Mouse (Mus musculus): Measurements from ENCODE around the gene Eno1. TPM values are rescaled to one million over a fixed set of nuclear protein-coding genes. Genes with fewer than 3 reads are reported as not detected.

Gene Eno1
- polyA plus RNA-seq, 1 experiment from 2014 or later, result 733 TPM

GRCm38 (mm10) chr4:150221017-150221640 is 15.4 kb upstream of the Eno1 start:
- WGBS, result 55% methylated on average over 10 of the region's 10 CpGs
- peak; percentile 24 for ATAC-seq (ENCODE audit: low FRiP score, low TSS enrichment)
- H3K9ac ChIP-seq (ENCODE audit: low read length), result no peak overlapping the region; the same call in 1 of the 2 replicates
- no peak overlapping the region for H3K4me3 ChIP-seq (ENCODE audit: low read depth, low read length)
- H3K4me1 ChIP-seq (replicated peaks; ENCODE audit: control insufficient read depth, insufficient read depth), result no peaks in the 10 kb centered on the region
- H3K36me3 ChIP-seq (ENCODE audit: control insufficient read depth, insufficient read depth, low read length), result no peaks in the 10 kb centered on the region
- H3K4me2 ChIP-seq (replicated peaks; ENCODE audit: low read depth), result peak overlapping the region; percentile 38
- no peak overlapping the region for H3K27ac ChIP-seq (replicated peaks)
- DNase-seq (ENCODE audit: low spot score), result no peak
- H3K9me3 ChIP-seq (ENCODE audit: control insufficient read depth, low read length), result no peaks in the 10 kb centered on the region
- no peak for TF ChIP-seq EP300 (optimal IDR thresholded peaks at IDR 0.05)
- no peak for TF ChIP-seq CTCF (IDR thresholded peaks at IDR 0.05; ENCODE audit: low read depth)
- no peaks in the 10 kb centered on the region for H3K27me3 ChIP-seq (ENCODE audit: control insufficient read depth, insufficient read depth, low read length)

- H3K27me3 ChIP-seq (ENCODE audit: control insufficient read depth, insufficient read depth, low read length), result no peaks in the 10 kb centered on the region
- H3K36me3 ChIP-seq (ENCODE audit: control insufficient read depth, insufficient read depth, low read length), result no peaks in the 10 kb centered on the region
- no peak overlapping the region for H3K27ac ChIP-seq (replicated peaks)
- no peak overlapping the region for H3K9ac ChIP-seq (ENCODE audit: low read length)
- TF ChIP-seq EP300 (optimal IDR thresholded peaks at IDR 0.05), result no peak
- TF ChIP-seq CTCF (IDR thresholded peaks at IDR 0.05; ENCODE audit: low read depth), result no peak
- DNase-seq (ENCODE audit: low spot score) (no peak), ATAC-seq (ENCODE audit: low FRiP score, low TSS enrichment) (no peak)
- no peak overlapping the region for H3K4me2 ChIP-seq (replicated peaks; ENCODE audit: low read depth)
- WGBS, result 79% methylated on average over 4 of the region's 4 CpGs
- H3K4me1 ChIP-seq (replicated peaks; ENCODE audit: control insufficient read depth, insufficient read depth), result no peaks in the 10 kb centered on the region
- H3K9me3 ChIP-seq (ENCODE audit: control insufficient read depth, low read length), result no peaks in the 10 kb centered on the region
- H3K4me3 ChIP-seq (ENCODE audit: low read depth, low read length), result no peak overlapping the region
These were observed 12.7 kb upstream of the Eno1 start for GRCm38 (mm10) chr4:150223830-150224229.

GRCm38 (mm10) chr4:150225700-150226099 is 10.8 kb upstream of the Eno1 start:
- Histone ChIP-seq H3K9ac (ENCODE audit: low read length) (no peak overlapping the region), H3K4me1 (replicated peaks; ENCODE audit: control insufficient read depth, insufficient read depth) (no peaks in the 10 kb centered on the region), H3K4me3 (ENCODE audit: low read depth, low read length) (no peak overlapping the region), H3K27me3 (ENCODE audit: control insufficient read depth, insufficient read depth, low read length) (no peaks in the 10 kb centered on the region), H3K27ac (replicated peaks) (no peak overlapping the region), H3K4me2 (replicated peaks; ENCODE audit: low read depth) (no peak overlapping the region), H3K36me3 (ENCODE audit: control insufficient read depth, insufficient read depth, low read length) (no peaks in the 10 kb centered on the region), H3K9me3 (ENCODE audit: control insufficient read depth, low read length) (no peaks in the 10 kb centered on the region)
- 69% methylated on average over 1 of the region's 1 CpGs for WGBS
- ATAC-seq (ENCODE audit: low FRiP score, low TSS enrichment) (no peak), DNase-seq (ENCODE audit: low spot score) (no peak)
- TF ChIP-seq CTCF (IDR thresholded peaks at IDR 0.05; ENCODE audit: low read depth), result no peak
- no peak for TF ChIP-seq EP300 (optimal IDR thresholded peaks at IDR 0.05)

- H3K9me3 ChIP-seq (ENCODE audit: control insufficient read depth, low read length), result no peaks in the 10 kb centered on the region
- H3K27ac ChIP-seq (replicated peaks), result no peak overlapping the region
These were observed 9.5 kb upstream of the Eno1 start for GRCm38 (mm10) chr4:150226818-150227688.

GRCm38 (mm10) chr4:150228581-150229348 is 7.8 kb upstream of the Eno1 start:
- Histone ChIP-seq H3K27ac (replicated peaks) (no peak overlapping the region), H3K4me1 (replicated peaks; ENCODE audit: control insufficient read depth, insufficient read depth) (no peaks in the 10 kb centered on the region), H3K4me3 (ENCODE audit: low read depth, low read length) (no peak overlapping the region), H3K4me2 (replicated peaks; ENCODE audit: low read depth) (no peak overlapping the region), H3K9ac (ENCODE audit: low read length) (no peak overlapping the region), H3K27me3 (ENCODE audit: control insufficient read depth, insufficient read depth, low read length) (no peaks in the 10 kb centered on the region), H3K9me3 (ENCODE audit: control insufficient read depth, low read length) (no peaks in the 10 kb centered on the region), H3K36me3 (ENCODE audit: control insufficient read depth, insufficient read depth, low read length) (no peaks in the 10 kb centered on the region)
- TF ChIP-seq CTCF (IDR thresholded peaks at IDR 0.05; ENCODE audit: low read depth), result no peak
- no peak for TF ChIP-seq EP300 (optimal IDR thresholded peaks at IDR 0.05)
- WGBS, result 46% methylated on average over 7 of the region's 7 CpGs
- no peak for ATAC-seq (ENCODE audit: low FRiP score, low TSS enrichment)
- no peak for DNase-seq (ENCODE audit: low spot score)

More at GRCm38 (mm10) chr4:150226818-150227688, 9.5 kb upstream of the Eno1 start:
- no peak for TF ChIP-seq EP300 (optimal IDR thresholded peaks at IDR 0.05)
- TF ChIP-seq CTCF (IDR thresholded peaks at IDR 0.05; ENCODE audit: low read depth), result no peak
- no peak for DNase-seq (ENCODE audit: low spot score)
- no peak overlapping the region for H3K4me2 ChIP-seq (replicated peaks; ENCODE audit: low read depth)
- no peak overlapping the region for H3K4me3 ChIP-seq (ENCODE audit: low read depth, low read length)
- H3K9ac ChIP-seq (ENCODE audit: low read length), result no peak overlapping the region
- H3K4me1 ChIP-seq (replicated peaks; ENCODE audit: control insufficient read depth, insufficient read depth), result no peaks in the 10 kb centered on the region
- no peaks in the 10 kb centered on the region for H3K36me3 ChIP-seq (ENCODE audit: control insufficient read depth, insufficient read depth, low read length)
- no peak; the same call in 1 of the 2 replicates for ATAC-seq (ENCODE audit: low FRiP score, low TSS enrichment)
- 56% methylated on average over 7 of the region's 7 CpGs for WGBS
- H3K27me3 ChIP-seq (ENCODE audit: control insufficient read depth, insufficient read depth, low read length), result no peaks in the 10 kb centered on the region

Measured in stomach, postnatal 0 days (tissue).